Mouse (Mus musculus): ENCODE measurements at regions not wholly inside any gene's neighbourhood (a gene's known extent, or its start where the extent isn't known, plus 50 kb on each side); places are given as distances from the start of the nearest gene placed in this dataset.

DNA sequence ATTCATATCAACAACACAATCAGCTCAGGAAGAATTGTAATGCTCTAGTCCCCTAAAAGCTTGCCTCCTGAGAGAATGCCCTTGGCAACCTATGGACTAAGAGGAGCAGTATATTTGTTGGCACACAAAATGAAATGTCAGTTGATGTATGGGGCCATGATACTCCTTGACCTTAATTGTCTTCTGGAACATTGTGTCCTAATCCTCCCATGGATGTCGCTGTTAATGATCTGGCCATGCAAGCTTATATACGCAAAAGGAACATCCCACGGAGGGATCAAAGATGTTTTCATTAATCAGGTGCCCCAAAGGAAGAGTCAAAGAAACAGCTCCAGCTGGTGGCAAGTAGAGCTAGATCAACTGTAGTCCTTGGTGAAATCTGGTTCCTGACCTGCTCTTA is 178.0 kb downstream of the Mid1ip1 start:
- Histone ChIP-seq H3K36me3 (ENCODE audit: insufficient read depth) (no peaks in the 10 kb centered on the region), H3K27me3 (ENCODE audit: insufficient read depth, low read length) (no peaks in the 10 kb centered on the region), H3K4me2 (ENCODE audit: low read depth) (no peak overlapping the region), H3K4me1 (ENCODE audit: insufficient read depth) (no peaks in the 10 kb centered on the region), H3K27ac (ENCODE audit: low read depth, low read length) (no peak overlapping the region), H3K9ac (no peak overlapping the region), H3K4me3 (ENCODE audit: low read depth, low read length) (no peak overlapping the region), H3K9me3 (ENCODE audit: low read length) (no peaks in the 10 kb centered on the region)
- WGBS, result 94% methylated on average over 3 of the region's 3 CpGs
- ATAC-seq, result no peak
- TF ChIP-seq CTCF (IDR thresholded peaks at IDR 0.05; ENCODE audit: low read depth), result no peak
- DNase-seq, result no peak

DNA sequence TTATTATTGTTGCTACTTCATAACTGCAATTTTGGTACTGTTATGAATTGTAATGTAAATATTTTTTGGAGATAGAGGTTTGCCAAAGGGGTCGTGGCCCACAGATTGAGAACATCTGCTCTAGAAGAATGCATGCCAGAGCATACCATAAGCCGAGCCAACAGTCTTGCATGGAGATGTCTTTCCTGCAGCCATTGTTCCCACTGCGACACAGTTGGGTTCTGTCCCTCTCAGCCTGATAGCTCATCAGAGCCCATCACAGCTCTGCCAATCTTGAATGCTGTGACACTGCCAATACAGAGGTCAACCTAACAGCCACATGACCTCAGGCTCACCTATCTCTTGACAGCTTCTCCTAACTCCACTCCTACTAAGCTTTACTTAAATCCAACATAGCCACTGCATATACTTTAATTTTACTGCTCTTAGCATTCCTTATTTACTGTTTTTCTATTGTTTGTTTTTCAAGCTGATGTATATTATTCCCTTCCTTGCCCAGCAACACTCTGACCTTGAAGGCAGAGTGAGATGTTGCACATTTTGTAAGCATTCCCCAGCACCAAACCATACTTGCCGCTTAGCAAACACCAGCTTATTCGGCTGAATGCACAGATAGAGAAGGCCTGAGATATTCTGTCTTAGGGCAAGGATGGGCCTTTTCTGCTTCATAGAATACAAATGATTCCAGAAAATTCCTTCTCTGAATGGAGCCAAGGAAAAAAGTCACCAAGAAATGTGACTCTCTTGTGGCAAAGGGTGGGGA is 181.6 kb downstream of the Mid1ip1 start:
- Histone ChIP-seq H3K4me3 (ENCODE audit: low read depth, low read length) (no peak overlapping the region), H3K27me3 (ENCODE audit: insufficient read depth, low read length) (no peaks in the 10 kb centered on the region), H3K9ac (no peak overlapping the region), H3K36me3 (ENCODE audit: insufficient read depth) (no peaks in the 10 kb centered on the region), H3K4me2 (ENCODE audit: low read depth) (no peak overlapping the region), H3K9me3 (ENCODE audit: low read length) (no peaks in the 10 kb centered on the region), H3K4me1 (ENCODE audit: insufficient read depth) (no peaks in the 10 kb centered on the region), H3K27ac (ENCODE audit: low read depth, low read length) (no peak overlapping the region)
- 82% methylated on average over 5 of the region's 5 CpGs for WGBS
- no peak for TF ChIP-seq CTCF (IDR thresholded peaks at IDR 0.05; ENCODE audit: low read depth)
- DNase-seq, result no peak
- no peak for ATAC-seq

DNA sequence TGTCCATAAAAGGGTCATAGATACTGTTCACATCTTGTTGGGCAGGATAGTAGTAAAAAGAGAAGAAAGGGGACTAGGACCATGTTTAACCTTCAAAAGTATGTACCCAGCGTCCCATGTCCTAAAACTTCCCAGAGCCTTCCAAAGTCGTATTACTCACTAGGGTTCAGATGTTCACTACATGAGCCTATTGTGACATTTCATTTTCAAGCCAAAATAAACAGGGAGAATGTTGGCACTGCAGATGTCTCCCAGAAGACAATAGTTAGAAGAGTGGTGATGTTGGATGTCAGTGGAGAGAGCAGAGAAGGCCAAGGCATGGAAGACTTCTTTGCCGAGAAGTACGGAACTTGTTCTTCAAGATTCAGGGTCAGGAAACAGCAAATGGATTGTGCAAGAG is 187.9 kb downstream of the Mid1ip1 start:
- WGBS, result 94% methylated on average over 4 of the region's 4 CpGs
- no peak for ATAC-seq

DNA sequence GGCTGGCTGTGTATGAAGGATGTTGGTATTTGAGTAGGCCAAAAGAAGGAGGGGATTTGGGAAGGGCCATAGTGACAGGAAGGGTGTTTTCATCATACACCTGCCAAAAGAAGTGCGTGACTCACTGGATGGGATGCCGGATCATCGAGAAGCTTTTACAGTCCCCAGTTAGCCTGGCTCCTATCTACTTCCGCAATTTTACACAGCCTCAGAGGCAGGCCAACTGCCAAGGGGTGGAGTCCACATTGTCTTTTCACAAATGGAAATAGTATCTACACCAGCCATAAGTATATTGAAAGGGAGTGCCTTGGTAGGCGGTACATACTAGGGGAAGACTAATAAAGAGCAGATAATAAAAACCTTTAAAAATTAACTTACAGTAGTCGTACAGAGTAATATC is 189.3 kb downstream of the Mid1ip1 start:
- Histone ChIP-seq H3K9ac (no peak overlapping the region), H3K27ac (ENCODE audit: low read depth, low read length) (no peak overlapping the region), H3K4me2 (ENCODE audit: low read depth) (no peak overlapping the region), H3K36me3 (ENCODE audit: insufficient read depth) (no peaks in the 10 kb centered on the region), H3K4me3 (ENCODE audit: low read depth, low read length) (no peak overlapping the region), H3K9me3 (ENCODE audit: low read length) (no peaks in the 10 kb centered on the region), H3K27me3 (ENCODE audit: insufficient read depth, low read length) (no peaks in the 10 kb centered on the region), H3K4me1 (ENCODE audit: insufficient read depth) (no peaks in the 10 kb centered on the region)
- no peak for DNase-seq
- 82% methylated on average over 6 of the region's 6 CpGs for WGBS
- no peak for TF ChIP-seq CTCF (IDR thresholded peaks at IDR 0.05; ENCODE audit: low read depth)
- ATAC-seq, result no peak

More for the DNA sequence above, 187.9 kb downstream of the Mid1ip1 start:
- Histone ChIP-seq H3K9ac (no peak overlapping the region), H3K4me1 (ENCODE audit: insufficient read depth) (no peaks in the 10 kb centered on the region), H3K4me2 (ENCODE audit: low read depth) (no peak overlapping the region), H3K9me3 (ENCODE audit: low read length) (no peaks in the 10 kb centered on the region), H3K27me3 (ENCODE audit: insufficient read depth, low read length) (no peaks in the 10 kb centered on the region), H3K27ac (ENCODE audit: low read depth, low read length) (no peak overlapping the region), H3K36me3 (ENCODE audit: insufficient read depth) (no peaks in the 10 kb centered on the region), H3K4me3 (ENCODE audit: low read depth, low read length) (no peak overlapping the region)
- no peak for TF ChIP-seq CTCF (IDR thresholded peaks at IDR 0.05; ENCODE audit: low read depth)
- DNase-seq, result no peak

DNA sequence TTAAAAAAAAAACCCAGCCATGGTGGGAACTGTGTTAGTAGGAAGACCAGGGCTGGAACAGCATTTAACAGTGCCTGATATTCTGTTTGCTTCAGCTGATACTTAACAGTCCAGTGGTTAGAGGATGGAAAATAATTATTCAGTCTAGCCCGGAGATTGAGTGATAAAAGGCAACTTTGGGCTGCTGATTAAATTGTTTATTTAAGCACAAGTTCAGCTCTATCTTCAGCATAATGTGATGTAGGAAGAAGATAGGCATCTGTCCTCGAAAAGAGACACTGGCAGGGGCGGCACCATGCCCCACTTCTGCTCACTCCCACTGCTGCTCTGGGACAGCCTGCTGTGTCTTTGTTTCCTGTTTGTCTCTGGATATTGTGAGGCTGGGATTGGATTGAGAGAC is 190.1 kb downstream of the Mid1ip1 start:
- ATAC-seq, result no peak
- H3K4me1 ChIP-seq (ENCODE audit: insufficient read depth), result no peaks in the 10 kb centered on the region

DNA sequence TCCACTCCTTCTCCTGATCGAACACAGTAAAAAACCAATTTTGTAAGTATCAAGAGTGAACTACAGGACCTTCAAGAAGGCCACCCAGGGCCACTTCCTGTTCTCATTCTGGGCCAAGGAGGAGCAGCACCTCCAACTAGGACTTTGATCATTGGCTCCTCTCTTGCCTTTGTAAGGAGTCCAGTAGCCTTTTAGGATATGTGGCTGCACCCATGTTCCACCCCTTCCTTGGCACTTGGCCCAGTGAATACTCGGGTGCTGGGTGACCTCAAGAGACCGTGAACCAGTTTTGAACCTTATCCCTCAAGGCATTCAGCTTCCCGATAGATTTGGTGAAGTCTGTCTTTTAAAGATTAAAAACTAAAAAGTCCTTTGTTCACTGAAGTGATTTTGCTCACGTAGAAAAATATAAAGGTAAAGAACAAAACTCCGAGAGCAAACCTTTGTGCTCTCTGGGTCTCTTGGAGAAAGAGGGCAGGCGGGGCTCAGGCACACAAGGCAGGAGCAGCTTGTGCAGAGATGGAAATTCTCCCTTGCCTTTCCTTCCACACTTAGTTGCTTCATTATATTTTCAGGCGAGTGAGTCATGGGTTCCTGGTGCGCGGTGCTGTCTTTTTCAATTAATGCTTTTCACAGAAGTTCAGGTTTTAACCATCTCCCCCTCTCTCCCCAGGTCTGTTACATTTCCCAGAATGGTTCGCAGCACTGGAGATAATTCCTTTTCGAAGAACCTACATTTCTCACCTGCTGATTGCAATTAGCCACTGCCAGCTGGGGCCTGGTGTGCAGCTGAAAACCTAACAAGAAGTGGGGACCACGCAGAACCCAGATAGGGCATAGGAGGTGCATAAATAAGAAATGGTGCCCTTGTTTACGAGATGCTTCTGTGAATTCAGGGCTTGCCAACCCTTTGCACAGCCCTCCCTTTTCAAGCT is 196.6 kb downstream of the Mid1ip1 start:
- 76% methylated on average over 14 of the region's 14 CpGs for WGBS
- Histone ChIP-seq H3K4me1 (ENCODE audit: insufficient read depth) (no peaks in the 10 kb centered on the region), H3K36me3 (ENCODE audit: insufficient read depth) (no peaks in the 10 kb centered on the region), H3K4me2 (ENCODE audit: low read depth) (no peak overlapping the region), H3K9me3 (ENCODE audit: low read length) (no peaks in the 10 kb centered on the region), H3K9ac (no peak overlapping the region), H3K27me3 (ENCODE audit: insufficient read depth, low read length) (no peaks in the 10 kb centered on the region), H3K4me3 (ENCODE audit: low read depth, low read length) (no peak overlapping the region), H3K27ac (ENCODE audit: low read depth, low read length) (no peak overlapping the region)
- ATAC-seq (no peak), DNase-seq (peak; percentile 1)
- TF ChIP-seq CTCF (IDR thresholded peaks at IDR 0.05; ENCODE audit: low read depth), result no peak

More for the DNA sequence above, 190.1 kb downstream of the Mid1ip1 start:
- no peak overlapping the region for H3K4me2 ChIP-seq (ENCODE audit: low read depth)
- WGBS, result 49% methylated on average over 3 of the region's 3 CpGs
- H3K27me3 ChIP-seq (ENCODE audit: insufficient read depth, low read length), result no peaks in the 10 kb centered on the region
- H3K9ac ChIP-seq, result no peak overlapping the region
- no peak overlapping the region for H3K4me3 ChIP-seq (ENCODE audit: low read depth, low read length)
- H3K27ac ChIP-seq (ENCODE audit: low read depth, low read length), result no peak overlapping the region
- no peak for TF ChIP-seq CTCF (IDR thresholded peaks at IDR 0.05; ENCODE audit: low read depth)
- DNase-seq, result no peak
- H3K9me3 ChIP-seq (ENCODE audit: low read length), result no peaks in the 10 kb centered on the region
- H3K36me3 ChIP-seq (ENCODE audit: insufficient read depth), result no peaks in the 10 kb centered on the region
